Mouse (Mus musculus) ES-Bruce4 (cell line): ENCODE results near the gene Wdr34. TPM values are rescaled to one million over a fixed set of nuclear protein-coding genes. Genes with fewer than 3 reads are reported as not detected.

Source experiments
- H3K27ac ChIP-seq: 2 replicates; pipeline ENCODE4 v1.5.1; 2012; ENCODE audit warnings: low read length, inconsistent platforms; ENCODE audit not compliant: insufficient read depth
- H3K27me3 ChIP-seq: 2 replicates; pipeline ENCODE4 v1.6.1; 2012; ENCODE audit warnings: mild to moderate bottlenecking, low read length, inconsistent platforms; ENCODE audit not compliant: control insufficient read depth, poor library complexity, insufficient read depth, severe bottlenecking
- H3K36me3 ChIP-seq: 2 replicates; pipeline ENCODE4 v1.6.1; 2012; ENCODE audit warnings: inconsistent platforms, mild to moderate bottlenecking, low read length, moderate library complexity; ENCODE audit not compliant: control insufficient read depth, poor library complexity, insufficient read depth, severe bottlenecking
- H3K4me1 ChIP-seq: one replicate; pipeline ENCODE4 v1.8.1; 2011; ENCODE audit warnings: low read length; ENCODE audit not compliant: control insufficient read depth, insufficient read depth
- H3K4me3 ChIP-seq: 2 replicates; pipeline ENCODE4 v1.5.1; 2011; ENCODE audit warnings: low read depth, mild to moderate bottlenecking, low read length
- H3K9ac ChIP-seq: 2 replicates; pipeline ENCODE4 v1.6.1; 2012; ENCODE audit warnings: low read depth, mild to moderate bottlenecking, inconsistent platforms; ENCODE audit not compliant: poor library complexity, severe bottlenecking
- H3K9me3 ChIP-seq: replicated peaks from 2 replicates; pipeline ENCODE4 v1.6.1; 2012; ENCODE audit warnings: mild to moderate bottlenecking, low read length, inconsistent platforms; ENCODE audit not compliant: control insufficient read depth, poor library complexity, insufficient read depth, severe bottlenecking
- CTCF ChIP-seq: IDR thresholded peaks from one replicate; pipeline ENCODE4 v1.8.1; 2011; ENCODE audit warnings: low read depth, low read length
- EP300 ChIP-seq: IDR thresholded peaks from 2 replicates; pipeline ENCODE4 v1.6.1; 2011; ENCODE audit warnings: low read depth, low read length; ENCODE audit not compliant: insufficient read depth
- POLR2A ChIP-seq: IDR thresholded peaks from one replicate; pipeline ENCODE4 v1.8.1; 2011; ENCODE audit warnings: low read length; ENCODE audit not compliant: insufficient read depth
- polyA plus RNA-seq: library from polyadenylated mRNA; stranded (reverse); fragments of >200 nt; gene quantifications from 2 replicates; pipeline ENCODE4 v1.2.4, GENCODE M21; 2011; ENCODE audit warnings: low read depth; ENCODE audit not compliant: missing spikeins, insufficient read depth, insufficient read length

Wdr34 gene
- polyA plus RNA-seq, 1 experiment: 20.6 TPM

- H3K9me3 ChIP-seq: no peaks in the 10 kb centered on the region
- no peak overlapping the region for H3K9ac ChIP-seq
- TF ChIP-seq EP300 (no peak), CTCF (no peak), POLR2A (no peak)
- H3K4me1 ChIP-seq: no peaks in the 10 kb centered on the region
- H3K27me3 ChIP-seq: no peaks in the 10 kb centered on the region
- peaks cover 38% of the 10 kb centered on the region for H3K36me3 ChIP-seq
- no peak overlapping the region for H3K4me3 ChIP-seq
- H3K27ac ChIP-seq: peak overlapping the region; percentile 37; the same call in 1 of the 2 replicates
Observed at GRCm38 (mm10) chr2:30072875-30073274, 24.2 kb upstream of the Wdr34 start.

GRCm38 (mm10) chr2:30067962-30068361 is 19.3 kb upstream of the Wdr34 start:
- H3K9me3 ChIP-seq: no peaks in the 10 kb centered on the region
- H3K36me3 ChIP-seq: peaks cover 59% of the 10 kb centered on the region
- H3K9ac ChIP-seq: peak overlapping the region; percentile 100
- TF ChIP-seq POLR2A (no peak), CTCF (no peak), EP300 (no peak)
- peak overlapping the region; percentile 28 for H3K4me3 ChIP-seq
- H3K27ac ChIP-seq: 0 out of 2 replicates have a peak overlapping the region, but pooled peaks have one; percentile 4
- no peaks in the 10 kb centered on the region for H3K4me1 ChIP-seq
- H3K27me3 ChIP-seq: no peaks in the 10 kb centered on the region

- TF ChIP-seq POLR2A (no peak), EP300 (no peak), CTCF (no peak)
- peak overlapping the region; percentile 59; the same call in 1 of the 2 replicates for H3K27ac ChIP-seq
- no peaks in the 10 kb centered on the region for H3K4me1 ChIP-seq
- H3K4me3 ChIP-seq: peak overlapping the region; percentile 94
- H3K27me3 ChIP-seq: no peaks in the 10 kb centered on the region
- H3K36me3 ChIP-seq: peaks cover 54% of the 10 kb centered on the region
- H3K9ac ChIP-seq: peak overlapping the region; percentile 100
- no peaks in the 10 kb centered on the region for H3K9me3 ChIP-seq
Observed at GRCm38 (mm10) chr2:30067031-30067888, 18.6 kb upstream of the Wdr34 start.

- H3K4me1 ChIP-seq: no peaks in the 10 kb centered on the region
- H3K27ac ChIP-seq: peak overlapping the region; percentile 91
- peak overlapping the region; percentile 100 for H3K9ac ChIP-seq
- peaks cover 50% of the 10 kb centered on the region for H3K36me3 ChIP-seq
- no peaks in the 10 kb centered on the region for H3K9me3 ChIP-seq
- no peaks in the 10 kb centered on the region for H3K27me3 ChIP-seq
- no peak for TF ChIP-seq CTCF
- peak; percentile 8 for TF ChIP-seq POLR2A
- TF ChIP-seq EP300: no peak
- H3K4me3 ChIP-seq: peak overlapping the region; percentile 94
Observed at GRCm38 (mm10) chr2:30066046-30066901, 17.6 kb upstream of the Wdr34 start.

- TF ChIP-seq POLR2A (no peak), CTCF (no peak), EP300 (no peak)
- Histone ChIP-seq H3K4me3 (peak overlapping the region; percentile 93), H3K9me3 (no peaks in the 10 kb centered on the region), H3K4me1 (no peaks in the 10 kb centered on the region), H3K9ac (peak overlapping the region; percentile 100), H3K36me3 (peaks cover 35% of the 10 kb centered on the region), H3K27me3 (no peaks in the 10 kb centered on the region), H3K27ac (peak overlapping the region; percentile 67; the same call in 1 of the 2 replicates)
Observed at GRCm38 (mm10) chr2:30064298-30064697, 15.6 kb upstream of the Wdr34 start.
